Comparison of ENCODE assay signal across 8 mouse cellular contexts in the genomic region with DNA sequence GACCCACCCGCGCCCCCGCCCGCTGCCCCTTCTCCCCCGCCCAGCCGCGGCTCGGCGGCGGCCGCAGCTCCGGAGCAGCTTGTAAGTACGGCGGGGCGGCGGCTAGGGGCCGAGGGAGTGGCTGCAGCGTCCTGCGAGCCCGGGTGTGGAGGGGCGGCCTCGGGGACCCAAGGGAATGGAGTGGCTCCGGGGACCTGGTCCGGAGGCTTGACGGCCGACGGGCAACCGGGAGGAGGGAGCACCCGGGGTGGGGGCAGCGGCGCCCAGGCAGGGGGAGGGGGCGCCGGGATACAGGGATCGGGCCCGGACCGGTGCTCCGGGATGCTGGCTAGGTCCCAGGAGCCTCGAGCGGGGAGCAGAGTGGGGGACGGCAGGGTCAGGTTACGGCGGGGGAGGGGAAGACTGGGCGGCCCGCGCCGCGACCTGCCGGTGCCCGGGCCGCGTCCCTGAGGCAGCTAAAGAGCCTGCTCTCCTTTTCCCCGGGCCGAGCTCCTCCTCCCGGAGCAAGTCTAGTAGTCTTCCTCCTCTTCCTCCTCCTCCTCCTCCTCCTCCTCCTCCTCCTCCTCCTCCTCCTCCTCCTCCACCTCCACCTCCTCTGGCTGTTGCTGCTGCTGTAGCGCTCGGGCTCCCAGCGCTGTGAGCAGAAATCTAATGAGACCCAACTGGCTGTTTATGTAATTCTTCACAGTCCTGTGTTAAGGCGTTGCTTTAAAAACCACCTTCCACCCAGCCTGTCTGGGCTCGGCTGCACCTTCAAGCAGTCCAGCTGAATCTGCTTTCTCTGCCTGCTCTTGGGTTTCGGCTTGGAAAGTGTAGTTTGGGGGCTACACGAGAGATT. TPM values are rescaled to one million over a fixed set of nuclear protein-coding genes. Genes with fewer than 3 reads are reported as not detected.
DNase-seq lines count a peak whose midpoint lies in the region; ATAC-seq lines count a peak whose summit lies in the region.

No protein-coding gene starts in this region.

- intact Hi-C loops in left cerebral cortex, postnatal 4 days (cut with DNase I) = loop anchor here (5.0 kb wide), 3 partner anchors 50 to 80 kb away; no protein-coding TSS in a partner anchor

- DNase-seq in adrenal gland, adult (ENCODE audit: inconsistent age in 2 of 2, low spot score in 1 of 2) = peak; percentile 80 to 92
- peak; percentile 87 for DNase-seq in gastrocnemius, postnatal 10 days
- peak; percentile 71 for DNase-seq in left cerebral cortex, postnatal 4 days
- DNase-seq in mesoderm, embryonic 11.5 days (ENCODE audit: low read depth, low spot score) = peak; percentile 62
- DNase-seq in spleen, adult 12 weeks (ENCODE audit: low spot score) = peak; percentile 47
- DNase-seq in T-cell, adult 2 months (ENCODE audit: low spot score) = no peak

- ATAC-seq in common myeloid progenitor, adult 5-6 weeks (replicated peaks; ENCODE audit: low read depth, poor library complexity, severe bottlenecking) = peak; percentile 1; the same call in 1 of the 2 replicates
- ATAC-seq in inflammation-experienced regulatory T-cells, adult 6 months = peak; percentile 1

RNA-seq across cellular contexts. Expression of gene Tob1, which starts 0.6 kb away (rescaled TPM):
- total RNA-seq in common myeloid progenitor, adult 5-6 weeks (2017) = 8.6 and 10.3 TPM in 2 replicates
- 100 to 1,000 TPM in 1 of 2 experiments, 10 to 100 TPM in 1; 85.6 to 102 TPM for total RNA-seq in gastrocnemius, postnatal 10 days (2021)
- polyA plus RNA-seq in inflammation-experienced regulatory T-cells, adult 6 months (2017; shearing (Covaris generic)) = 1 to 10 TPM; 4.3 to 6.7 (median 5.3) TPM
- total RNA-seq in left cerebral cortex, postnatal 4 days (2021) = 10 to 100 TPM; 27.3 to 28.3 TPM

RNA-seq across cellular contexts. Expression of gene Wfikkn2, which starts 33.9 kb away (rescaled TPM):
- total RNA-seq in common myeloid progenitor, adult 5-6 weeks (2017) = 0.41 and 0.58 TPM in 2 replicates
- total RNA-seq in gastrocnemius, postnatal 10 days (2021) = 1 to 10 TPM; 1.9 to 2.6 TPM
- polyA plus RNA-seq in inflammation-experienced regulatory T-cells, adult 6 months (2017; shearing (Covaris generic)) = 1 to 10 TPM in 2 of 3 experiments, under 1 TPM in 1; 0.10 to 1.5 (median 1.2) TPM
- total RNA-seq in left cerebral cortex, postnatal 4 days (2021) = 1 to 10 TPM; 1.0 to 1.8 TPM
